Mouse (Mus musculus) urinary bladder, postnatal 14 days (tissue): ENCODE results near the gene Prmt6.

ENCODE experiments used
- DNase-seq: peaks from one replicate; pipeline ENCODE4 v3.0.0; 2021; ENCODE audit warnings: low spot score

Prmt6 gene

DNA sequence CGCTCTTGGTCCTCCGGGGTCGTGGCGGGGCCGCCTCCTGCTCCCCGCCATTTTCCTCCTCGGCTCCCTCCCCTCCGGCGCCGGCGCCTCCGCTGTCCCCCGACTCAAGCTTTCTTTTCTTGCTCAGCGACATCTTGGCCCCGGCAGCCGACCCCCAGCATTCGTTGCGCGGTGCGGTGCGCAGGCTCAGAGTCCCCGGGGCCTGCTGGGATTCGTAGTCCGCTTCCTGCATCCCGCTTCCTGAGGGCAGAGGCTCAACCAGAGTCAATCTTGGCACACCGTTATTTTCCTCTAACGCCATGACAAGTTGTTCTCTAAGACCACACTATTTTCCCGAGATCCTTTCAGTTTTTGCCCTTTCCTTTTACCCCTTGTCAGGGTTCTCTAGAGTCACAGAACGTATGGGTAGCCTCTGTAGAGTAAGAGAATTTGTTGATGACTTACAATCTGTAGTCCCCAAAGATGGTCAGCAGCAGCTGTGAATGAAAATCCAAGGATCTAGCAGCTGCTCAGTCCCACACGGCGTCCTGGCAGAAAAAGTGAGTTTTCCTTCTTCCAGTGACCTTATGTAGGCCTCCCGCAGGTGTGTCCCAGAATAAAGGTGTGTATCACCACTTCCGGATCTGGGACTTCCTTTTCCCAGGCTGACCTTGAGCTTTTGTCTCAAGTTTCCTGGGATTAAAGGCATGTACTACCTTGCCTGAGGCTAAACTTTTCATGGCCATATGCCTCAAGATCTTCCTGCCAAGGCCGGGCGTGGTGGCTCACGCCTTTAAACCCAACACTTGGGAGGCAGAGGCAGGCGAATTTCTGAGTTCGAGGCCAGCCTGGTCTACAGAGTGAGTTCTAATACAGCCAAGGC lies at the start of gene Prmt6:
Gene Prmt6, minus strand, starts transcription at position 160 of the 862 bp plus-strand sequence.
- peak; percentile 87 for DNase-seq

DNA sequence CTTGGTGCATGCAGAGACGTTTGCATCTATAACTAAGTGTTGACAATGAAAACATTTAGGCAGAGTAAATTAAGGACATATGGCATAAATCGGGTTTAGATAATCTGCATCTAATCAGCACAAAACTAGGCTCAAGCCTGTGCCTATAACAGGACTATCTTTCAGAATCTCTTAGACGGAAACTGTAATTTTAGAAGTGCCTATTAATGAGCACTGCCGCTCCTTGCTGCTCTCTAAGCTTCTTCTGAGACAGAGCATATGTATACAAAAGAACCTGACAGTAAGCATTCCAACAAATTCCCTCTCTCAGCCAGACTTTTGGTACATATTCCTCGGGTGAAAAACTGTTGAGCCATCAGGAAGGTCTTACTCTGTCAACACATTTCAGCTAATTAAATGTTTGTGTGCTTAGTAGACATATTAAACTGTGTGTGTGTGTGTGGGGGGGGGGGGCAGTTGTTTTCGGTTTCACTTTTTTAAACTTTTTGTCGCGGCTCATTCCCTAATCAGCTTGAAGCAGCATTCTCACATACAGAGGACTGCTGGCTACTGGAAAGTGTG lies 39.8 kb upstream of the Prmt6 start:
- no peak for DNase-seq

DNA sequence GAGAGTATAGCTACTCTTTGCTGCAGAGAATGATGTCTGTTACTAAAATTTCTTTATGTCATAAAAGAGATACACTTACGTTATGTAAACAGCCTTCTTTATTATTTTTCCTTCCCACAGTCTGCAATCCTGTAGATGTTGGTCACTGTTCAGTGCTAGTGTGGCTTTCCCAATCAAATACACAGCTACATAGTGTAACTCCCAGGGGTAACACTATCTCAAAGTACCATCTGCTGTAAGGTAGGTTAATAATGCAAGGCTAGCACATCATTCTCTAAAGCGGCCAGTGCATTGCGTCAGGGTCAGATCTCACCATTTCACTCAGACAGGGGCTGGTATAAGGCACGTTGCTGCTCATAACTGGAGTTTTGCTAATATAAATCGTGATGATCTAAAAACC lies 31.9 kb upstream of the Prmt6 start:
- no peak for DNase-seq

DNA sequence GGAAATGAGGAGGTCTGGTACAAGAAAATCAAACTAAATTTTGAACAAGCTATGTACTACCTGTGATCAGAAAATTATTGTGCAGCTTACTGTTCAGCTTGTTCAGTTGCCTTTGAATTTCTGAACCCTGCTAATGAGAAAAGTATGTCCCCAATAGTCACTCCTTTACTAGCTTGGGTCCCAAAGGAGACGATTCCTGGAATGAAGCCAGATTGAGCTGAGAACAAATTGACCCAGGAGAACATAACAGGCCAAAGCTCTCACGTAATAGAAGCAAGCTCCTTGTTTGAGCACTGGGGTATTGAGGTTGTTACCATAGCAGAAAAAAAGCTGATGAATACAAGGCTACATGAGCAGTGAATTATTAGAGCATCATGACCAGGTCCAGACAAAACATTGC lies 17.0 kb upstream of the Prmt6 start:
- no peak for DNase-seq

DNA sequence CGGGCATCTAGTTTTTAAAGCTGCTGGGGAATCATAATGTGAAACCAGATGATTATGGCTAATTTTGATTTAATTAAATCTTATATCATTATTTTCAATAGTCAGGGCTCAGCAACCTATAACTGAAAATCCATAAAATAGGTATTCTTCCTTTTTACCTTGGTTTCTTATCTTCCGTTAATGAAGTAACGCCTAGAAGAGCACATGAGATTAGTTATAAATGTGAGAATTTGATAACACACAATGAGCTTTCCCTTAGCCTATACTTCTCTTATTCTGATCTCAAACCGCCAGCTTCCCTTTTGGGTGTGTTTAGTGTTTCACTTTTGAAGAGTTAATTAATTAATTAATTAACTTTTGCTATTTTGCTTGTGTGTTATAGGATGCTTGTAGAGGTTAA lies 2.3 kb upstream of the Prmt6 start:
- DNase-seq, result no peak

DNA sequence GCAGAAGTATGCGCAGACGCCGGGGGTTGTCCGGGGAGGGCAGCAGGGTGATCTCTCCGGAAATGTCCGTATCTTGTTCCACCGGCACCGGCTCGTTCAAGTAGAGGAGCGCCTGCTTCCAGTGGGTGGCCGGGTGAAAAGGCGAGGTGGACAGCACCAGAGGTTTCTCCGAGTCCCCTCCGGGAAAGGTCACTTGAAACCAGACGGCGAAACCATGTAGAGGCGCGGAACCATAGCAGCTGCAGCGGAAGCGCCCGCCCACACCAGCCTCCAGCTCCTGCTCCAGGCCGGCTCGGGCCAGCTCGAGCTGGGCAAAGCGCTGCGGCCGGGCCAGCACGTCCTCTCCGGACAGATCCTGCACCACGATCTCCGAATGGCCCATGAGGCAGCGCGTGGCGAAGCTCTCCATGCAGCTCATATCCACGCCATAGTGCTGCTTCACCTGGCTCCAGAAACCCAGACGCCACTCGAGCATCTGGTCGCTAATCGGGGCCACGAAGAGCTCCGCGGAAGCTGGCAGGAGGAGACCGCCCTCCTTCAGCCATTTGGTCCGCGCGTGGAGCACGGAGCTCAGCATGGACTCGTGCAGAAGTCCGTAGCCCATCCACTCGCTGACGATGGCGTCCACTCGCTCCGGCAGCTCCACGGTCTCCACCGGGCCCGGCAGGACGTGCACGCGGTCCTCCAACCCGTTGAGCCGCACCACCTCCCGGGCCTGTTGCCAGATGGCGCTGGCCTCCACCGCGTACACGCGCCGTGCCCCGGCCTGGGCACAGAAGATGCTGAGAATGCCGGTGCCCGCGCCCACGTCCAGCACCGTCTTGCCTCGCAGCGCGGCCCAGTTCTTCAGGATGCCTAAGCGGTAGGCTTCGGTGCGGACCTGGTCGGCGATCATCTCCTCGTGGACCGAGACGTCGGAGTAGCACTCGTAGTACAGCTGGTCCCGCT lies 633 bp downstream of the Prmt6 start:
- DNase-seq, result peak; percentile 69

DNA sequence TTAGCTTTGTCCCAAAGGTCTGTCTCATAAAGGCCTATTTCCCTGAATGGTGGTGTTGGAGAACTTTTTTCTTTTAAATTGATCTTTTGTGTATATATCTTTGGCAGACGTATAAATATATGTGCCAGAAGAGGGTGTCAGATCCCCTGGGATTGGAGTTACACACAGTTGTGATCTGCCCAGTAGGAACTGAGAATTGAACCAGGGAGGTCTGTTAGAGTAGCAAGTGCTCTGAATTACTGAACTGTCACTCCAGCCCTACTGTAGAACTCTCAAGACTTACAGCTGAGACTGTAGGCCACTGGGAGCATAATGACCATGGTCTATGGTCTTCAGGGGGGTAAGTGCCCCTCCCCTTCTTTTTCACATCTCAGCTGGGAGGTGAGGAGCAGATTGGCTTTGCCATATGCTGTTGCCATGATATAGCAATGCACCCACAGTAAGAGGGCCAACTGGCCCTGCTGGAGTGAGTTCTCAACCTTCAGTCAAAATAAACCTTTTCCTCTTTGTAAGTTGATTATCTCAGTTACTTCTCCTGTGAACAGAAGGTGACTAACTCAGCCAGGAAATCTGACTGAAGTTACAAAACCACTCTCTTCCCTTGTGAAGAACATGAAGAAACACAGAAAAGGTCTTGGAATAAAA lies 13.9 kb downstream of the Prmt6 start:
- no peak for DNase-seq
